ENCODE assay signal across 21 mouse cellular contexts in the genomic region with DNA sequence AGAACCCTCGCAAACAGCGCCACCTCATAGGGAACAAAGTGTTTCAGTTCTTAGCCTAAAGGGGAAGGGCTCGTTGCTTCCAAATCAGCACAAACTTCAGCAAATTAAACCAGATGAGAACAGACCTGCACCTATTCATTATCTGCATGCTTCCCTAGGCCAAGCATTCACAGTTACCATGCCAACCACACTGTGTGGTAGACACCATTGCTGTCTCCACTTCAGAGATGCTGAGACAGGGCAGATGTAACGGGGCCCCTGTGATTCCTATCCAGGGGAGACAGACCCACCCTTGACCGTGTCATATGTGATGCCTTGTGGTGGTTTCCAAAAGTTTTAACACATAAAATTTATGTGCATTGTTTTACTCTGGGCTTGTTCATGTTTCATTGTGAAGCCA. TPM values are rescaled to one million over a fixed set of nuclear protein-coding genes. Genes with fewer than 3 reads are reported as not detected.
DNase-seq lines count a peak whose midpoint lies in the region; ATAC-seq and TF ChIP-seq lines count a peak whose summit lies in the region.
"Had no signal": no experiment of that assay in that cellular context is flagged by ENCODE, and none has a peak within 500 bp of the region (broad histone marks: within the 10 kb centered on the region; RNA-seq: fewer than 3 reads in every experiment).

No protein-coding gene starts in this region.

- 33% methylated on average over 5 of the region's 5 CpGs for WGBS in forebrain, embryonic 15.5 days
- WGBS in midbrain, postnatal 0 days = 49% methylated on average over 5 of the region's 5 CpGs

- no peaks in the 10 kb centered on the region for H3K9me3 ChIP-seq in forebrain, embryonic 15.5 days
- no peaks in the 10 kb centered on the region for H3K9me3 ChIP-seq in midbrain, postnatal 0 days (ENCODE audit: low read length)

- intact Hi-C loops in left cerebral cortex, adult 2 months (cut with DNase I) = no loop called here
- intact Hi-C loops in left cerebral cortex, postnatal 25 days (cut with DNase I) = no loop called here

- H3K9ac ChIP-seq in forebrain, embryonic 15.5 days (replicated peaks) = no peak overlapping the region
- H3K9ac ChIP-seq in midbrain, postnatal 0 days (replicated peaks; ENCODE audit: low read length, poor library complexity, severe bottlenecking) = no peak overlapping the region

- no peak for TF ChIP-seq CTCF in left cerebral cortex, adult 2 months (IDR thresholded peaks at IDR 0.05)
- TF ChIP-seq CTCF in midbrain, postnatal 0 days (IDR thresholded peaks at IDR 0.05) = no peak

- DNase-seq in embryo, embryonic 11 days = peak; percentile 23
- no peak for DNase-seq in embryo, embryonic 10 days (ENCODE audit: low spot score)
- no peak for DNase-seq in left cerebral cortex, adult 2 months (ENCODE audit: extremely low spot score in 1 of 2, low spot score in 2 of 2)
- DNase-seq in left cerebral cortex, postnatal 25 days (ENCODE audit: low spot score in 2 of 2) = no peak
- DNase-seq in midbrain, postnatal 0 days (ENCODE audit: low spot score) = no peak
- DNase-seq in layer of hippocampus, adult 8-10 months (ENCODE audit: low spot score in 2 of 2) = no peak
- DNase-seq: adrenal gland, adult 2 months; cerebellum, adult 11-12 months; cerebellum, postnatal 36 days; heart, postnatal 10 days; kidney, adult 9 months; kidney, postnatal 36 days; layer of hippocampus, postnatal 36 days; left cerebral cortex, postnatal 4 days; lung, adult 18-20 months; lung, postnatal 4 days; thymus, adult 18-20 months had no signal

- ATAC-seq in forebrain, embryonic 15.5 days (replicated peaks) = peak; percentile 60
- 0 out of 2 replicates have a peak, but pooled peaks have one; percentile 31 for ATAC-seq in midbrain, postnatal 0 days (ENCODE audit: low FRiP score)
- ATAC-seq in granulocyte monocyte progenitor cell, adult 5-6 weeks (replicated peaks; ENCODE audit: poor library complexity, severe bottlenecking) = no peak

- H3K27ac ChIP-seq in left cerebral cortex, adult 2 months = peak overlapping the region; percentile 20; the same call in 1 of the 2 replicates
- H3K27ac ChIP-seq in forebrain, embryonic 15.5 days (replicated peaks) = no peak overlapping the region
- H3K27ac ChIP-seq in midbrain, postnatal 0 days (ENCODE audit: low read depth, low read length) = no peak overlapping the region

- no peaks in the 10 kb centered on the region for H3K27me3 ChIP-seq in forebrain, embryonic 15.5 days
- no peaks in the 10 kb centered on the region for H3K27me3 ChIP-seq in midbrain, postnatal 0 days (ENCODE audit: insufficient read depth, low read length)

- no peak overlapping the region for H3K4me2 ChIP-seq in forebrain, embryonic 15.5 days (replicated peaks)
- no peak overlapping the region for H3K4me2 ChIP-seq in midbrain, postnatal 0 days (ENCODE audit: low read depth, low read length, poor library complexity, severe bottlenecking)

- H3K36me3 ChIP-seq in forebrain, embryonic 15.5 days = no peaks in the 10 kb centered on the region
- no peaks in the 10 kb centered on the region; the same call in 1 of the 2 replicates for H3K36me3 ChIP-seq in midbrain, postnatal 0 days (ENCODE audit: insufficient read depth, low read length)

- no peak overlapping the region for H3K4me3 ChIP-seq in left cerebral cortex, adult 2 months
- no peak overlapping the region for H3K4me3 ChIP-seq in forebrain, embryonic 15.5 days
- no peak overlapping the region for H3K4me3 ChIP-seq in midbrain, postnatal 0 days (ENCODE audit: low read depth, low read length)

- H3K4me1 ChIP-seq in forebrain, embryonic 15.5 days = peaks cover 12% of the 10 kb centered on the region
- peaks cover 6% of the 10 kb centered on the region; the same call in 1 of the 2 replicates for H3K4me1 ChIP-seq in midbrain, postnatal 0 days (ENCODE audit: insufficient read depth, low read length)

RNA-seq across cellular contexts. Expression of a gene that starts 28.8 kb away (rescaled TPM):
- 100 to 1,000 TPM; 871 to 963 TPM for total RNA-seq in left cerebral cortex, adult 2 months (2021)
- 1,000 to 10,000 TPM; 1,039 to 1,049 TPM for total RNA-seq in left cerebral cortex, postnatal 25 days (2021)
- polyA plus RNA-seq in forebrain, embryonic 15.5 days (2015; fragmentation: Nextera tagmentation; extraction: Ambion mirVana) = 253 TPM in 2 replicates
- total RNA-seq in midbrain, postnatal 0 days (2014; rRNA removed) = 307 and 371 TPM in 2 replicates
- polyA plus RNA-seq in midbrain, postnatal 0 days (2015; fragmentation: Nextera tagmentation; extraction: Ambion mirVana) = 206 and 219 TPM in 2 replicates
- 100 to 1,000 TPM; 509 to 592 (median 551) TPM for total RNA-seq in layer of hippocampus, adult 8-10 months (2022)
- not detected in 2 replicates for total RNA-seq in granulocyte monocyte progenitor cell, adult 5-6 weeks (2014; fragmentation: Nextera tagmentation)
- total RNA-seq in granulocyte monocyte progenitor cell, adult 5-6 weeks (2017) = not detected in 2 replicates
- total RNA-seq: MEL had no signal
- polyA plus RNA-seq: liver, adult 2 months had no signal

Comparison
In these comparisons a context has a peak if more than half of its experiments do, and no peak if none do; other contexts are left out.
1. RNA of a gene that starts 28.8 kb away (total RNA-seq): 1,039 to 1,049 TPM in left cerebral cortex, postnatal 25 days, 871 to 963 TPM in left cerebral cortex, adult 2 months, 509 to 592 TPM in layer of hippocampus, adult 8-10 months and 307 to 371 TPM in midbrain, postnatal 0 days; not detected in granulocyte monocyte progenitor cell, adult 5-6 weeks; every median in the first group is over 100 times any median in the second.